In genomic region chr12:111124601-111125260, GRCm38 (mm10) we compare ENCODE assay signal across 22 mouse cellular contexts. TPM values are rescaled to one million over a fixed set of nuclear protein-coding genes. Genes with fewer than 3 reads are reported as not detected.
DNase-seq lines count a peak whose midpoint lies in the region; ATAC-seq and TF ChIP-seq lines count a peak whose summit lies in the region.
"Had no signal": no experiment of that assay in that cellular context is flagged by ENCODE, and none has a peak within 500 bp of the region (broad histone marks: within the 10 kb centered on the region; RNA-seq: fewer than 3 reads in every experiment).

No protein-coding gene starts in this region.

- 77% methylated on average over 14 of the region's 14 CpGs for WGBS in forebrain, embryonic 14.5 days
- WGBS in forebrain, embryonic 10.5 days: 88% methylated on average over 14 of the region's 14 CpGs
- WGBS in hindbrain, postnatal 0 days: 60% methylated on average over 14 of the region's 14 CpGs
- 54% methylated on average over 14 of the region's 14 CpGs for WGBS in neural tube, embryonic 13.5 days

- no peak overlapping the region for H3K9ac ChIP-seq in forebrain, embryonic 14.5 days (ENCODE audit: low read length)
- H3K9ac ChIP-seq in hindbrain, postnatal 0 days (replicated peaks; ENCODE audit: low read length): no peak overlapping the region
- H3K9ac ChIP-seq in neural tube, embryonic 13.5 days: no peak overlapping the region
- H3K9ac ChIP-seq: heart, embryonic 13.5 days; liver, embryonic 12.5 days; lung, embryonic 15.5 days had no signal

- H3K27me3 ChIP-seq in forebrain, embryonic 14.5 days (replicated peaks; ENCODE audit: control insufficient read depth, insufficient read depth, low read length): no peaks in the 10 kb centered on the region
- no peaks in the 10 kb centered on the region for H3K27me3 ChIP-seq in forebrain, embryonic 10.5 days (ENCODE audit: poor library complexity, severe bottlenecking)
- no peaks in the 10 kb centered on the region for H3K27me3 ChIP-seq in hindbrain, postnatal 0 days (ENCODE audit: insufficient read depth, low read length)
- H3K27me3 ChIP-seq in neural tube, embryonic 13.5 days: no peaks in the 10 kb centered on the region
- H3K27me3 ChIP-seq: heart, embryonic 13.5 days; liver, embryonic 12.5 days; lung, embryonic 15.5 days had no signal

- no peaks in the 10 kb centered on the region for H3K36me3 ChIP-seq in forebrain, embryonic 14.5 days (ENCODE audit: control insufficient read depth, insufficient read depth, low read length)
- peaks cover 16% of the 10 kb centered on the region for H3K36me3 ChIP-seq in forebrain, embryonic 10.5 days (replicated peaks)
- H3K36me3 ChIP-seq in hindbrain, postnatal 0 days (ENCODE audit: insufficient read depth, low read length): no peaks in the 10 kb centered on the region
- 0 out of 2 replicates have a peak, but pooled peaks cover 4% of the 10 kb centered on the region for H3K36me3 ChIP-seq in neural tube, embryonic 13.5 days
- H3K36me3 ChIP-seq: lung, embryonic 15.5 days had no signal

- TF ChIP-seq CTCF in layer of hippocampus, adult 2 months (conservative IDR thresholded peaks at IDR 0.05): no peak
- no peak for TF ChIP-seq CTCF in hindbrain, postnatal 0 days (IDR thresholded peaks at IDR 0.05; ENCODE audit: low read depth)

- H3K27ac ChIP-seq in forebrain, embryonic 14.5 days (ENCODE audit: low read depth, low read length): peak overlapping the region; percentile 21
- no peak overlapping the region for H3K27ac ChIP-seq in forebrain, embryonic 10.5 days
- H3K27ac ChIP-seq in layer of hippocampus, adult 2 months: 0 out of 2 replicates have a peak overlapping the region, but pooled peaks have one; percentile 18
- H3K27ac ChIP-seq in hindbrain, postnatal 0 days: no peak overlapping the region
- H3K27ac ChIP-seq in neural tube, embryonic 13.5 days (replicated peaks): no peak overlapping the region; the same call in 1 of the 2 replicates
- H3K27ac ChIP-seq: heart, embryonic 13.5 days; limb, embryonic 10.5 days; liver, embryonic 12.5 days; lung, embryonic 15.5 days had no signal

- H3K4me1 ChIP-seq in forebrain, embryonic 14.5 days (ENCODE audit: control insufficient read depth, insufficient read depth, low read length): peaks cover 3% of the 10 kb centered on the region; the same call in 1 of the 2 replicates
- H3K4me1 ChIP-seq in forebrain, embryonic 10.5 days: no peaks in the 10 kb centered on the region
- H3K4me1 ChIP-seq in hindbrain, postnatal 0 days (ENCODE audit: insufficient read depth, low read length): no peaks in the 10 kb centered on the region
- peaks cover 11% of the 10 kb centered on the region for H3K4me1 ChIP-seq in neural tube, embryonic 13.5 days (replicated peaks)
- H3K4me1 ChIP-seq: heart, embryonic 13.5 days; limb, embryonic 10.5 days; liver, embryonic 12.5 days; lung, embryonic 15.5 days had no signal

- H3K4me3 ChIP-seq in forebrain, embryonic 14.5 days (ENCODE audit: low read depth, low read length): no peak overlapping the region
- H3K4me3 ChIP-seq in forebrain, embryonic 10.5 days: no peak overlapping the region
- no peak overlapping the region for H3K4me3 ChIP-seq in layer of hippocampus, adult 2 months
- no peak overlapping the region for H3K4me3 ChIP-seq in hindbrain, postnatal 0 days (ENCODE audit: low read length)
- H3K4me3 ChIP-seq in neural tube, embryonic 13.5 days: no peak overlapping the region
- H3K4me3 ChIP-seq: heart, embryonic 13.5 days; limb, embryonic 10.5 days; liver, embryonic 12.5 days; lung, embryonic 15.5 days; myocyte had no signal

- no peak overlapping the region for H3K4me2 ChIP-seq in forebrain, embryonic 14.5 days (ENCODE audit: low read length)
- H3K4me2 ChIP-seq in hindbrain, postnatal 0 days (ENCODE audit: low read depth, low read length): no peak overlapping the region
- no peak overlapping the region for H3K4me2 ChIP-seq in neural tube, embryonic 13.5 days
- H3K4me2 ChIP-seq: heart, embryonic 13.5 days; liver, embryonic 12.5 days; lung, embryonic 15.5 days had no signal

- peak; percentile 63 for DNase-seq in forebrain, embryonic 14.5 days (ENCODE audit: low spot score)
- DNase-seq in forebrain, embryonic 10.5 days (ENCODE audit: extremely low spot score, low spot score): no peak
- DNase-seq in layer of hippocampus, adult 2 months (ENCODE audit: low spot score in 2 of 2): no peak
- DNase-seq in layer of hippocampus, adult 11-12 months (ENCODE audit: low spot score): no peak
- DNase-seq in hindbrain, postnatal 0 days (ENCODE audit: low spot score): peak; percentile 56
- no peak for DNase-seq in adrenal gland, adult (ENCODE audit: inconsistent age in 2 of 2, low spot score in 1 of 2)
- DNase-seq: cerebellum, adult 2 months; heart, postnatal 4 days; right cerebral cortex, postnatal 4 days; thymus, postnatal 4 days had no signal

- no peak for ATAC-seq in forebrain, embryonic 14.5 days
- ATAC-seq in hindbrain, postnatal 0 days: no peak
- peak; percentile 43; the same call in 1 of the 2 replicates for ATAC-seq in neural tube, embryonic 13.5 days (ENCODE audit: low read depth)
- ATAC-seq in CD4-positive, CD25-positive, alpha-beta regulatory T cell, adult 4 months: no peak
- ATAC-seq: liver, embryonic 12.5 days had no signal

- no peaks in the 10 kb centered on the region for H3K9me3 ChIP-seq in forebrain, embryonic 14.5 days (replicated peaks; ENCODE audit: control insufficient read depth, low read length)
- peaks cover 6% of the 10 kb centered on the region; the same call in 1 of the 2 replicates for H3K9me3 ChIP-seq in forebrain, embryonic 10.5 days
- no peaks in the 10 kb centered on the region for H3K9me3 ChIP-seq in hindbrain, postnatal 0 days (ENCODE audit: low read length)
- no peaks in the 10 kb centered on the region for H3K9me3 ChIP-seq in neural tube, embryonic 13.5 days
- H3K9me3 ChIP-seq: heart, embryonic 13.5 days; limb, embryonic 10.5 days; lung, embryonic 15.5 days had no signal

RNA-seq across cellular contexts. Expression of gene Traf3, which starts 41.4 kb away (rescaled TPM):
- polyA plus RNA-seq in forebrain, embryonic 14.5 days (2014; fragmentation: Nextera tagmentation; extraction: Ambion mirVana): 9.8 and 12.1 TPM in 2 replicates
- polyA plus RNA-seq in forebrain, embryonic 10.5 days (2016; fragmentation: Nextera tagmentation; extraction: Ambion mirVana): 13.1 and 16.9 TPM in 2 replicates
- total RNA-seq in layer of hippocampus, adult 2 months (2021): 10 to 100 TPM; 58.2 to 64.1 TPM
- 35.8 and 40.8 TPM in 2 replicates for total RNA-seq in hindbrain, postnatal 0 days (2014; rRNA removed)
- polyA plus RNA-seq in hindbrain, postnatal 0 days (2015; fragmentation: Nextera tagmentation; extraction: Ambion mirVana): 12.9 and 13.7 TPM in 2 replicates
- 15.9 and 17.5 TPM in 2 replicates for polyA plus RNA-seq in neural tube, embryonic 13.5 days (2015; fragmentation: Nextera tagmentation; extraction: Ambion mirVana)
- polyA plus RNA-seq in CD4-positive, CD25-positive, alpha-beta regulatory T cell, adult 4 months (2017; shearing (Covaris generic)): 10 to 100 TPM; 14.1 to 15.5 TPM

RNA-seq across cellular contexts. Expression of gene 4930595D18Rik, which starts 59.6 kb away (rescaled TPM):
- polyA plus RNA-seq in forebrain, embryonic 14.5 days (2014; fragmentation: Nextera tagmentation; extraction: Ambion mirVana): not detected in 2 replicates
- not detected in 2 replicates for polyA plus RNA-seq in forebrain, embryonic 10.5 days (2016; fragmentation: Nextera tagmentation; extraction: Ambion mirVana)
- not detected for total RNA-seq in layer of hippocampus, adult 2 months (2021)
- total RNA-seq in hindbrain, postnatal 0 days (2014; rRNA removed): not detected in 2 replicates
- polyA plus RNA-seq in hindbrain, postnatal 0 days (2015; fragmentation: Nextera tagmentation; extraction: Ambion mirVana): not detected in 2 replicates
- not detected in 2 replicates for polyA plus RNA-seq in neural tube, embryonic 13.5 days (2015; fragmentation: Nextera tagmentation; extraction: Ambion mirVana)
- 1 to 10 TPM in 1 of 2 experiments, not detected in 1; 1.2 TPM for polyA plus RNA-seq in CD4-positive, CD25-positive, alpha-beta regulatory T cell, adult 4 months (2017; shearing (Covaris generic))
- total RNA-seq: adrenal gland, adult 18-20 months; heart, postnatal 4 days; megakaryocyte progenitor cell, adult 5-6 weeks had no signal
- polyA plus RNA-seq: cerebellum, adult 2 months; cortical plate, adult 2 months; gonadal fat pad, adult 2 months; heart, embryonic 13.5 days; large intestine, adult 2 months; limb, embryonic 10.5 days; liver, embryonic 12.5 days; lung, embryonic 15.5 days; myocyte had no signal

Comparison
In these comparisons a context has a peak if more than half of its experiments do, and no peak if none do; other contexts are left out.
1. DNase-seq: peak in forebrain, embryonic 14.5 days (single experiment) and hindbrain, postnatal 0 days (single experiment); none in forebrain, embryonic 10.5 days (single experiment), layer of hippocampus, adult 2 months (0 of 2), layer of hippocampus, adult 11-12 months (single experiment) and adrenal gland, adult (0 of 2).
2. H3K27ac ChIP-seq: peak in forebrain, embryonic 14.5 days (single experiment) and layer of hippocampus, adult 2 months (single experiment); none in forebrain, embryonic 10.5 days (single experiment), hindbrain, postnatal 0 days (single experiment) and neural tube, embryonic 13.5 days (single experiment).